Mouse (Mus musculus) embryonic facial prominence, embryonic 10.5 days (tissue): ENCODE data around the gene Gm20696. TPM values are rescaled to one million over a fixed set of nuclear protein-coding genes. Genes with fewer than 3 reads are reported as not detected.

Experiments used
- DNase-seq: peaks from one replicate; pipeline ENCODE4 v3.0.0-alpha.2; 2017; ENCODE audit warnings: low spot score
- H3K27ac ChIP-seq: fragments of 300-500 bp; sonication (generic); replicated peaks from 2 replicates; pipeline ENCODE4 v1.5.1; 2016; ENCODE audit warnings: mild to moderate bottlenecking
- H3K27me3 ChIP-seq: fragments of 300-500 bp; sonication (generic); replicated peaks from 2 replicates; pipeline ENCODE4 v1.6.1; 2016; ENCODE audit warnings: low read depth, mild to moderate bottlenecking; ENCODE audit not compliant: poor library complexity, severe bottlenecking
- H3K36me3 ChIP-seq: fragments of 300-500 bp; sonication (generic); replicated peaks from 2 replicates; pipeline ENCODE4 v1.6.1; 2016; ENCODE audit warnings: mild to moderate bottlenecking, moderate library complexity
- H3K4me1 ChIP-seq: fragments of 300-500 bp; sonication (generic); 2 replicates; pipeline ENCODE4 v1.6.1; 2016
- H3K4me3 ChIP-seq: fragments of 300-500 bp; sonication (generic); 2 replicates; pipeline ENCODE4 v1.5.1; 2016; ENCODE audit warnings: mild to moderate bottlenecking, moderate library complexity
- H3K9me3 ChIP-seq: fragments of 300-500 bp; sonication (generic); 2 replicates; pipeline ENCODE4 v1.6.1; 2016; ENCODE audit warnings: mild to moderate bottlenecking
- WGBS: fragments of 180-500 bp; shearing (Covaris S2); methylation state at CpG from one replicate; pipeline ENCODE4 v1.1.7; 2016; 5-methylcytosine and 5-hydroxymethylcytosine counted together
- polyA plus RNA-seq: library from polyadenylated mRNA; unstranded; fragments of >200 nt; fragmentation: Nextera tagmentation; extraction: Ambion mirVana; gene quantifications from 2 replicates; pipeline ENCODE4 v1.2.1, GENCODE M21; 2016

Gm20696 gene
- polyA plus RNA-seq, 1 experiment from 2014 or later = 4.5 TPM

DNA sequence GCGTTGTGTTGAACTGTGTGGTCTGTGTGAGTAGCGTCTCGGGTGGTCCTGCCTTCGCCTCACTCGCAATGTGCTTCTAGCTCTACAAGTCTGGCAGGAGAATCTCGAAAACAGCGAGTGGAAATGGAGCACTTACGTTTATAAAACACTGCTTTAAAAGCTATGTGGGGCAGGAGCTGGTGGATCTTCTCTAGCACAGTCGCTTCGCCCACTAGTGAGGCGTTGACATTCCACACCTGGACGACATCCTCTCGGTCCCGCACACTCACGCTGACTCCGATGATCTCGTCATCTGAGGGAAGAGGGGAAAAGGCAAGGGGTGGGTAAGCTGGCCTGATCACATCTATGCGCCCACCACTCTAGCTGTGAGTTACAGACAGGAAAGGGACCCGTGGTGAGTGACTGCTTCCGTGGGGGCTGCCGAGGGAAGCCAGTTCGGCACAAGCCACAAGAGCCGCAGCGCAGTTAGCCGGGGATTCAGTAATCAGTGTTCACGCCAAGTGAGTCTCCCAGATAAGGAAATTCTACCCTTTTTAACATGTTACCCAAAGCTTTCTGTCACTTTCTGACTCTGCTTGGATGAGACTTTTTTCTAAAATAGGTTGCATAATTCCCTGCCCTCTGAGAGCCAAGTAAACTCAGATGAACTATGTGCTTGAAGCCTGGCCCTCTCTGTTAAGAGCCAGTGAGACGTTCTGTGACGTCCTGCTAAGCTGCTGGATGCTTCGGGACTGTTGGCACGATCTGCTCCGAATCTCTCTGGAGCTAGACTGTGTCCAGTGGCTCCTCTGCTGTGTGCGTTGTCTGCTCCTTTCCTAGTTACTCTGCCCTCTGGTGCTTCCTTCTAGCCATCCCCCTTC is 34.2 kb downstream of the Gm20696 start:
- DNase-seq = no peak
- Histone ChIP-seq H3K4me3 (no peak overlapping the region), H3K9me3 (no peaks in the 10 kb centered on the region), H3K36me3 (peaks cover 40% of the 10 kb centered on the region), H3K27me3 (no peaks in the 10 kb centered on the region), H3K4me1 (0 out of 2 replicates have a peak, but pooled peaks cover 5% of the 10 kb centered on the region), H3K27ac (no peak overlapping the region)
- 89% methylated on average over 32 of the region's 32 CpGs for WGBS

DNA sequence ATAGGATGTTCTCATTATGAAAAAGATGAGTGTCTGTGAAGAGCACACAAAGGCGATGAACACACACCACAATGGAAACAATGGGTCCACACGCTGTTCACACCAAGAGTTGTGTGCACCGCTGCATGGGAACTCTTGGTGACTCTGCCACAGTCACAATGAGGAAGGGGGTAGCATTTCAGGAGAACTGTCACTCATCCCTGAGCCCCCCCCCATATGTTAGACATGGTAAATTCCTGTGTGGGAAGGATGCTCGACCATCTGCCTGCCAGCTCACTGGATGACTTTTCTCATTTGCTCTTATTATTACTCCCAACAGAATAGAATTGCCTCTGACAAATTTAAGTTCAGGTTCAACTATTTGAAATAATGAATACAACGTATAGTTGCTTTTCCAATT is 35.0 kb downstream of the Gm20696 start:
- no peak for DNase-seq
- Histone ChIP-seq H3K27me3 (no peaks in the 10 kb centered on the region), H3K4me1 (0 out of 2 replicates have a peak, but pooled peaks cover 5% of the 10 kb centered on the region), H3K27ac (no peak overlapping the region), H3K36me3 (peaks cover 40% of the 10 kb centered on the region), H3K4me3 (no peak overlapping the region), H3K9me3 (no peaks in the 10 kb centered on the region)
- WGBS = 89% methylated on average over 5 of the region's 5 CpGs

DNA sequence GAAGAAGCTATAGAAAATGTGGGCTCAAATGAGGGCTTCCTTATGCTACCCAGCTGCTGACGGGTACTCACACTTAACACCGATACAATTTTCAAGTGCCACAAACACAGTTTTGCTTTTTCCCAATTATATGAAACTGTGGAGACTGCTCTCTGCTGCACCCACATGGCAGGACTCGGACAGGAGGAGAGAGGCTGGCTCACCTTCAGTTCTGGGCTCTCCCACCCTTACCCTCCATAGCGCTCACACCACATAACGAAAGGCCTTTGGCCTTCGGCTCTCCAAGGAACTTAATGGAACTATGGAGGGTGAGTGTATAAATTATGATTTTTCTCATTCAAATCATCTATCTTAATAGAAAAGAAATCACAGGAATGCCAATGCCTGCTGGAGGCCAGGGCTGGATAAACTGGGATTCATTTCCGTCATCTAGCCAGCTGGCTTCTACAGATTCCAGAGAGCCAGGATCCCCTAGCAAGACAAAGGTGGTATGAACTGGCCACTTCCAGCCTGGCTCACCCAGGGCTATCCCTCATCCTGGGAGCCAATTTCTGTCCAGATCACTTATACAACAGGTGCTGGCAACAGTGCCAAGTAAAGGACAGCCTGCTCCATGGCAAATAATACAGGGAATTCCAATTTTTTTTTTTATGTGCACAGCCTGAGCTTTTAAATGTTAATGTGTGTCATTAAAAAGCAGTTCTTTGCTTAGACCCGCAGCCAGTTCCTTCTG is 36.7 kb downstream of the Gm20696 start:
- DNase-seq = no peak
- Histone ChIP-seq H3K27ac (no peak overlapping the region), H3K27me3 (no peaks in the 10 kb centered on the region), H3K4me1 (peaks cover 13% of the 10 kb centered on the region), H3K4me3 (no peak overlapping the region), H3K9me3 (no peaks in the 10 kb centered on the region), H3K36me3 (peaks cover 40% of the 10 kb centered on the region)
- 81% methylated on average over 8 of the region's 8 CpGs for WGBS

DNA sequence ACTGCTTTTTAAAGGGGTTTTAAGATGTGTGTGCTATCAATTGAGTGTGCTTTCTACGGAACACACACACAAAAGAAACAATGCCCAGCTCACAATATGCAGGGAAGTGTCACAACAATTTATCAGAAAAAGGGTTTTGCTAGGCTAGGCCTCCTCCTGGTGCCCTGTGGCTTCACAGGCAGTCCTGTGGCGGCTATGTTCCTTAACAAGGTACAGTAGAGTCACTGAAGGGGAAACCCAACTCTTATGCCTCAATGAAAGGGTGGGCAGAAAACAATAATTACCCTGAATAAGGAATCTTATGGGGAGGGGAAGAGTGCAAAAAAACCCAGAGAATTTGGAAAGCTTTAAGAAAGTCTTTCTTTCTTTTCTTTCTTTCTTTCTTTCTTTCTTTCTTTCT is 40.2 kb downstream of the Gm20696 start:
- Histone ChIP-seq H3K27me3 (no peaks in the 10 kb centered on the region), H3K4me1 (peaks cover 29% of the 10 kb centered on the region), H3K27ac (no peak overlapping the region), H3K9me3 (no peaks in the 10 kb centered on the region), H3K36me3 (peaks cover 24% of the 10 kb centered on the region), H3K4me3 (no peak overlapping the region)
- DNase-seq = no peak
- WGBS = 67% methylated on average over 2 of the region's 2 CpGs

DNA sequence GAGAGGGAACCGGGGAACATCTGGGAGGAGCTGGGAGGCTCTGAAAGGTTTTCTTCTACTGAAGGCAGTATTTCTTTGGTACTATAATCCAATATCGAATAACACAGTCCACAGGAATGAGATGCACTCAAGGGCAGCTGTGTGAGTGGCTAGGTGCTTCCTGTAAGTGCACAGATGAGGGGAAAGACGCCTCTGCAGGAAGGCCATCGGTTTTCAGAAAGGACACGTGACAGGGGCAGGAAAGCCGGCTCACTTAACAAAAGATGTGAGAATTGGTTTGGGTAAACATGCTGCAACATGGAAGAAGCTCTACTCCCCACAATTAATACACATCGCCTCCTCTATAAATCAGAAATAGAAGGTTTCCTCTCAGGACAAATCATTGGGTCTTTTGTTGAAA is 40.8 kb downstream of the Gm20696 start:
- H3K4me3 ChIP-seq = no peak overlapping the region
- no peak for DNase-seq
- H3K9me3 ChIP-seq = no peaks in the 10 kb centered on the region
- WGBS = 27% methylated on average over 7 of the region's 7 CpGs
- peak overlapping the region; percentile 31; the same call in 1 of the 2 replicates for H3K27ac ChIP-seq
- H3K4me1 ChIP-seq = peaks cover 33% of the 10 kb centered on the region
- H3K36me3 ChIP-seq = peaks cover 20% of the 10 kb centered on the region
- H3K27me3 ChIP-seq = no peaks in the 10 kb centered on the region

DNA sequence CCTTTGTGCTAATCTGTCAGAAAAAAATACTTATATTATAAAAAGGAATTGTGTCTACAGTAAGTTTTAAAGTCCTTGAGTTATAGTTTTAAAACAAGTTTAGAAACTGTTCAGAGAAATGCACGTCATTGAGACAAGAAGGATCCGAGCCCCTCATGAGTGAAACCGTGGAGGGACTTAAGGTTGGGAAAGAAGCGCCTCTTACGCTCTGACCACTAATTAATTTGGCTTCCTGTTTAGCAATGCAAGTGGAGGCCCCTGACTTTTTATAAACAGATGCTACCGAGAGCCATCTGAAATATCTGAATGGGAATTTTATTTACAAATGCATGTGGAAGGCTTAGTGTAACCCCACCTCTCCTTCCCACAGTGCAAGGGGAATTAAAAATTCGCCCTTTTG is 41.3 kb downstream of the Gm20696 start:
- Histone ChIP-seq H3K4me3 (no peak overlapping the region), H3K36me3 (peaks cover 15% of the 10 kb centered on the region), H3K4me1 (peaks cover 37% of the 10 kb centered on the region), H3K27ac (peak overlapping the region; percentile 31; the same call in 1 of the 2 replicates), H3K27me3 (no peaks in the 10 kb centered on the region), H3K9me3 (no peaks in the 10 kb centered on the region)
- 35% methylated on average over 7 of the region's 7 CpGs for WGBS
- no peak for DNase-seq

DNA sequence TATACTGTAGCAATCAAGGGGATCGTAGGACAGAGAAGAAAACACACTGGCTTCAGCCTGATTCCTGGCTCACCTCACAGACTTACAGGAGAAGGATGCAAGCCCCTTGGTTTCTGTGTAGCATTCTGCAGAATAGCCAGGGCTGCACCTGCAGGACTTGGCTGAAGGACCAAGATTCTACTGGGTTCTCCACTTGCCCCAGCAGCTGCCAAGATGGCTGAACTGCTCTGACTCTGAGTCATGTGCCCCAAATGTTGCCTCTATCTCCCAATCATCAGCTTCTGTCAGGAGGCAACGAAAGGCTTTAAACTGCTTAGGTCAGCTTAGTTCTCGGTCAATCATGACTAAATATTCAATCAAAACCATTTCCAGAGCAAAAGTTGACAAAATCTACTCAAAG is 42.1 kb downstream of the Gm20696 start:
- WGBS = 84% methylated on average over 3 of the region's 3 CpGs
- H3K36me3 ChIP-seq = peaks cover 14% of the 10 kb centered on the region
- H3K4me3 ChIP-seq = no peak overlapping the region
- no peaks in the 10 kb centered on the region for H3K27me3 ChIP-seq
- no peak overlapping the region for H3K27ac ChIP-seq
- DNase-seq = no peak
- no peaks in the 10 kb centered on the region for H3K9me3 ChIP-seq
- H3K4me1 ChIP-seq = peaks cover 45% of the 10 kb centered on the region

DNA sequence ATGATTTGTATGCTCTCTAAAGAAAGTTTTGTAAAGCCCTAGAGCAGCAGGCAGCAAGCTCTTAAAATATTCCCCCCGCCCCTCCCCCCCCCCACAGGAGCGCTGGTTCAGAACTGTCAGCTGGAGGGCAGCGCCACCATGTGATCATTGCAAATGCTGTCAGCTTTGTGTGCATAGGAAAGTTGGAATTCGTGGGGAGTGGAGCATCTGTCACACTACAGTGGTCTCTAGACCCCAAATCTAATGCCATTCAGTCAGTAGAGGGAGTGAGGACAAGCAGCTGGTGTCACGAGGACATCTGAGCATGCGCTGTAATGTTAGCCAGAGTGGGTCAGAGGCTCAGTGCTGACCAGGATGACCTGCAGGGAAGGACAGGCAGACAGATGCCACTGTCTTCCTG is 43.0 kb downstream of the Gm20696 start:
- H3K27ac ChIP-seq = no peak overlapping the region
- peaks cover 6% of the 10 kb centered on the region; the same call in 1 of the 2 replicates for H3K36me3 ChIP-seq
- 21% methylated on average over 6 of the region's 6 CpGs for WGBS
- no peaks in the 10 kb centered on the region for H3K9me3 ChIP-seq
- H3K4me3 ChIP-seq = no peak overlapping the region
- DNase-seq = peak; percentile 60
- no peaks in the 10 kb centered on the region for H3K27me3 ChIP-seq
- peaks cover 50% of the 10 kb centered on the region for H3K4me1 ChIP-seq

DNA sequence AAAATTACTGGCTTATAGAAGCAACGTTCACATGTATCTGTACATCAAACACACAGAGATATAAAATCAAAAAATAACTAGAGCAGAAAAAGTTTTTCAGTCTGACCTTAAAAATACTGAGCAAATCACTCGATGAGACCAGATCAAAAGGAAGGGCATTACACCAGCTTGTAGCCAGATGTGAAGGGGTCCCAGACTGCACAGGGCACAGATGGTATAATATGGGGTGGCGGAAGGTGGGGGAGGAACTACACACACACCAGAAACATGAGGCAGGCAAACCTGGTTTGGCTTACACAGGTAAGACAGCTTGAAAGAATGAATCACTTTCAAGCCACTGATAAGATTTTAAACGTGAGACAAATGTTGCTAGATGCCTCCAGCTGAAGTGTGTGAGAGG is 45.4 kb downstream of the Gm20696 start:
- no peak overlapping the region for H3K4me3 ChIP-seq
- no peak overlapping the region for H3K27ac ChIP-seq
- H3K27me3 ChIP-seq = peaks cover 11% of the 10 kb centered on the region; the same call in 1 of the 2 replicates
- WGBS = 61% methylated on average over 4 of the region's 4 CpGs
- no peaks in the 10 kb centered on the region for H3K36me3 ChIP-seq
- H3K4me1 ChIP-seq = peaks cover 68% of the 10 kb centered on the region
- H3K9me3 ChIP-seq = no peaks in the 10 kb centered on the region
- DNase-seq = peak; percentile 33

DNA sequence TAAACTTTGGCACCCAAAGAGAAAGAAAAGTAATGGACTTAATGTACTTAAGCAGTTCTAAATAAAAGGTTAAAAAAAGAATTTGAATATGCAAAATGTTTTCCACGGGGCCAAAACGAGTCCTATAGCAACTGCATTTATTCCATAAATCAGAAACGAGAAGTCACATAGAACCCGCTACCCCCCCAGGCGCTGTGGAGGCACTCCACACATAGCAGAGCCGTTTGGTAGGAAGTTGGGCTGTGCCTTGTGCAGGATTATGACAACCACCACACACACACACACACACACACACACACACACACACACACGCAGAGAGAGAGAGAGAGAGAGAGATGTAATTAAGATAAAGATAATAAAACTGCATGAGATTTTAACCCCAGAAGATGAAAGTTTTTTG is 46.1 kb downstream of the Gm20696 start:
- H3K9me3 ChIP-seq = no peaks in the 10 kb centered on the region
- H3K36me3 ChIP-seq = no peaks in the 10 kb centered on the region
- no peak overlapping the region for H3K4me3 ChIP-seq
- DNase-seq = no peak
- 70% methylated on average over 7 of the region's 7 CpGs for WGBS
- no peak overlapping the region for H3K27ac ChIP-seq
- H3K4me1 ChIP-seq = peaks cover 68% of the 10 kb centered on the region
- H3K27me3 ChIP-seq = peaks cover 13% of the 10 kb centered on the region; the same call in 1 of the 2 replicates

DNA sequence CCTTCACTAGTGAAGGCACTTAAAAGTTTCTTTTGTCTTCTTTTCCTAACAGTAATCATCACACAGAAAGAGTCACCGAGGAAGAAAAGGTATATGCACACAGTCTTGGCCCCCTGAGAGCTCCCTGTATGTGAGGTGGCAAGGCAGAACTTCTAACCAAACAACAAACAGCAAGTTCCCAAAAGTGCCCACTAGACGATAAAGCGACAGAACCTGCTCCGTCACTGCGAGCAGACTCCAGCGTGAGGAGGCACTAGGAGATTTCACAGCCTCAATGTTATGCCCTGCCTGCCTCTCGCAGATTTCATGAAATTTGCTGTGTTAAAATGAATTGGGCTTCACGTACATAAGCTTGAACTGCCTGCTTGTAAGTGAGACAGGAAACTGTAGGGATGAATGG is 46.6 kb downstream of the Gm20696 start:
- 64% methylated on average over 8 of the region's 8 CpGs for WGBS
- Histone ChIP-seq H3K36me3 (no peaks in the 10 kb centered on the region), H3K4me3 (no peak overlapping the region), H3K27me3 (peaks cover 13% of the 10 kb centered on the region; the same call in 1 of the 2 replicates), H3K4me1 (peaks cover 70% of the 10 kb centered on the region), H3K27ac (0 out of 2 replicates have a peak overlapping the region, but pooled peaks have one; percentile 35), H3K9me3 (no peaks in the 10 kb centered on the region)
- DNase-seq = no peak

DNA sequence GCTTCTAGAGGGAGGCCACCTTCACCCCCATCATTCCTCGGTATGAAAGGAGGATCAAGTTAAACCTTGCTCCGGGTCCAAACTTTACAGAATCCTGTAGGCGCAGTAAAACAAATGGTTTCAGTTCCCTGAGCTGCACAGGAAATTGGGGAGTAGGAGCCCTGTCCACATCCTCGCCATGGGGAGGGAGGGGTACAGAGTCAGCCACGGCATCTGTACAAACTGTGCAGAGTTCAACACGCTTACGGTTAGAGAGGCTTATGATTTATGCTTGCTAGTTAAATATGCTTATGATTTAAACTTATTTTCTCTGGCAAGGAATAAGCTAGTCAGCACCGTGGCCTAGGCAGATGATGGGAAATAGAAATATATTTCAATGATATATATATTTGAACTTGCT is 47.1 kb downstream of the Gm20696 start:
- no peaks in the 10 kb centered on the region for H3K9me3 ChIP-seq
- H3K4me1 ChIP-seq = peaks cover 73% of the 10 kb centered on the region
- H3K4me3 ChIP-seq = no peak overlapping the region
- no peak for DNase-seq
- 64% methylated on average over 8 of the region's 8 CpGs for WGBS
- no peak overlapping the region for H3K27ac ChIP-seq
- H3K36me3 ChIP-seq = no peaks in the 10 kb centered on the region
- peaks cover 14% of the 10 kb centered on the region for H3K27me3 ChIP-seq
